Mouse (Mus musculus): ENCODE data around the gene Med13l. TPM values are rescaled to one million over a fixed set of nuclear protein-coding genes. Genes with fewer than 3 reads are reported as not detected.

Med13l gene
- polyA plus RNA-seq, 1 experiment from 2014 or later = 5.9 TPM

- H3K9me3 ChIP-seq (ENCODE audit: low read length) = no peaks in the 10 kb centered on the region
- DNase-seq = no peak
These were observed 53.6 kb downstream of the Med13l start for GRCm38 (mm10) chr5:118614116-118614515.

GRCm38 (mm10) chr5:118614571-118614981 is 54.1 kb downstream of the Med13l start:
- no peaks in the 10 kb centered on the region for H3K27me3 ChIP-seq (ENCODE audit: insufficient read depth, low read length)

More at GRCm38 (mm10) chr5:118614116-118614515, 53.6 kb downstream of the Med13l start:
- peak overlapping the region; percentile 49; the same call in 1 of the 2 replicates for H3K27ac ChIP-seq (ENCODE audit: low read depth)
- no peak overlapping the region for H3K4me2 ChIP-seq (ENCODE audit: low read depth, low read length)
- no peaks in the 10 kb centered on the region for H3K27me3 ChIP-seq (ENCODE audit: insufficient read depth, low read length)
- H3K9ac ChIP-seq (replicated peaks) = no peak overlapping the region
- WGBS (ENCODE audit: insufficient replicate concordance) = 39% methylated on average over 8 of the region's 8 CpGs
- no peak overlapping the region for H3K4me3 ChIP-seq (ENCODE audit: low read depth, low read length)
- no peak for TF ChIP-seq EP300 (IDR thresholded peaks at IDR 0.05; ENCODE audit: low read depth)
- no peak for TF ChIP-seq CTCF (IDR thresholded peaks at IDR 0.05; ENCODE audit: low read depth)
- peak; percentile 47 for ATAC-seq
- H3K36me3 ChIP-seq (replicated peaks; ENCODE audit: insufficient read depth, low read length) = peaks cover 4% of the 10 kb centered on the region; the same call in 1 of the 2 replicates
- peaks cover 43% of the 10 kb centered on the region for H3K4me1 ChIP-seq (ENCODE audit: insufficient read depth)

GRCm38 (mm10) chr5:118618963-118619610 is 58.6 kb downstream of the Med13l start:
- Histone ChIP-seq H3K9me3 (ENCODE audit: low read length) (no peaks in the 10 kb centered on the region), H3K9ac (replicated peaks) (no peak overlapping the region), H3K4me1 (ENCODE audit: insufficient read depth) (peaks cover 38% of the 10 kb centered on the region), H3K36me3 (replicated peaks; ENCODE audit: insufficient read depth, low read length) (no peaks in the 10 kb centered on the region; the same call in 1 of the 2 replicates), H3K27me3 (ENCODE audit: insufficient read depth, low read length) (no peaks in the 10 kb centered on the region), H3K27ac (ENCODE audit: low read depth) (no peak overlapping the region), H3K4me3 (ENCODE audit: low read depth, low read length) (no peak overlapping the region), H3K4me2 (ENCODE audit: low read depth, low read length) (no peak overlapping the region)
- no peak for TF ChIP-seq CTCF (IDR thresholded peaks at IDR 0.05; ENCODE audit: low read depth)
- no peak for TF ChIP-seq EP300 (IDR thresholded peaks at IDR 0.05; ENCODE audit: low read depth)
- ATAC-seq (no peak), DNase-seq (no peak)
- 88% methylated on average over 12 of the region's 12 CpGs for WGBS (ENCODE audit: insufficient replicate concordance)

More at GRCm38 (mm10) chr5:118614571-118614981, 54.1 kb downstream of the Med13l start:
- no peak for DNase-seq
- H3K36me3 ChIP-seq (replicated peaks; ENCODE audit: insufficient read depth, low read length) = peaks cover 4% of the 10 kb centered on the region; the same call in 1 of the 2 replicates
- no peaks in the 10 kb centered on the region for H3K9me3 ChIP-seq (ENCODE audit: low read length)
- no peak overlapping the region for H3K4me2 ChIP-seq (ENCODE audit: low read depth, low read length)
- ATAC-seq = no peak
- H3K9ac ChIP-seq (replicated peaks) = no peak overlapping the region
- H3K27ac ChIP-seq (ENCODE audit: low read depth) = peak overlapping the region; percentile 49
- H3K4me1 ChIP-seq (ENCODE audit: insufficient read depth) = peaks cover 43% of the 10 kb centered on the region
- H3K4me3 ChIP-seq (ENCODE audit: low read depth, low read length) = no peak overlapping the region
- TF ChIP-seq CTCF (IDR thresholded peaks at IDR 0.05; ENCODE audit: low read depth) (no peak), EP300 (IDR thresholded peaks at IDR 0.05; ENCODE audit: low read depth) (no peak)
- WGBS (ENCODE audit: insufficient replicate concordance) = 18% methylated on average over 2 of the region's 2 CpGs

- Histone ChIP-seq H3K4me2 (ENCODE audit: low read depth, low read length) (no peak overlapping the region), H3K36me3 (replicated peaks; ENCODE audit: insufficient read depth, low read length) (no peaks in the 10 kb centered on the region; the same call in 1 of the 2 replicates), H3K27ac (ENCODE audit: low read depth) (no peak overlapping the region), H3K4me3 (ENCODE audit: low read depth, low read length) (no peak overlapping the region), H3K9me3 (ENCODE audit: low read length) (no peaks in the 10 kb centered on the region), H3K27me3 (ENCODE audit: insufficient read depth, low read length) (no peaks in the 10 kb centered on the region), H3K9ac (replicated peaks) (no peak overlapping the region), H3K4me1 (ENCODE audit: insufficient read depth) (peaks cover 31% of the 10 kb centered on the region)
- WGBS (ENCODE audit: insufficient replicate concordance) = 83% methylated on average over 7 of the region's 7 CpGs
- DNase-seq (no peak), ATAC-seq (no peak)
- no peak for TF ChIP-seq EP300 (IDR thresholded peaks at IDR 0.05; ENCODE audit: low read depth)
- no peak for TF ChIP-seq CTCF (IDR thresholded peaks at IDR 0.05; ENCODE audit: low read depth)
These were observed 59.3 kb downstream of the Med13l start for GRCm38 (mm10) chr5:118619801-118620200.

GRCm38 (mm10) chr5:118620330-118620910 is 59.9 kb downstream of the Med13l start:
- no peak for ATAC-seq
- Histone ChIP-seq H3K36me3 (replicated peaks; ENCODE audit: insufficient read depth, low read length) (no peaks in the 10 kb centered on the region; the same call in 1 of the 2 replicates), H3K27me3 (ENCODE audit: insufficient read depth, low read length) (no peaks in the 10 kb centered on the region), H3K9me3 (ENCODE audit: low read length) (no peaks in the 10 kb centered on the region), H3K4me2 (ENCODE audit: low read depth, low read length) (no peak overlapping the region), H3K9ac (replicated peaks) (no peak overlapping the region), H3K4me3 (ENCODE audit: low read depth, low read length) (no peak overlapping the region), H3K27ac (ENCODE audit: low read depth) (no peak overlapping the region), H3K4me1 (ENCODE audit: insufficient read depth) (peaks cover 24% of the 10 kb centered on the region)
- no peak for TF ChIP-seq CTCF (IDR thresholded peaks at IDR 0.05; ENCODE audit: low read depth)
- no peak for TF ChIP-seq EP300 (IDR thresholded peaks at IDR 0.05; ENCODE audit: low read depth)
- WGBS (ENCODE audit: insufficient replicate concordance) = 85% methylated on average over 7 of the region's 7 CpGs
- DNase-seq = no peak

- no peak for TF ChIP-seq CTCF (IDR thresholded peaks at IDR 0.05; ENCODE audit: low read depth)
- TF ChIP-seq EP300 (IDR thresholded peaks at IDR 0.05; ENCODE audit: low read depth) = no peak
- Histone ChIP-seq H3K9me3 (ENCODE audit: low read length) (no peaks in the 10 kb centered on the region), H3K27ac (ENCODE audit: low read depth) (no peak overlapping the region), H3K27me3 (ENCODE audit: insufficient read depth, low read length) (no peaks in the 10 kb centered on the region), H3K4me1 (ENCODE audit: insufficient read depth) (peaks cover 18% of the 10 kb centered on the region), H3K4me2 (ENCODE audit: low read depth, low read length) (no peak overlapping the region), H3K9ac (replicated peaks) (no peak overlapping the region), H3K36me3 (replicated peaks; ENCODE audit: insufficient read depth, low read length) (no peaks in the 10 kb centered on the region), H3K4me3 (ENCODE audit: low read depth, low read length) (no peak overlapping the region)
- 54% methylated on average over 4 of the region's 4 CpGs for WGBS (ENCODE audit: insufficient replicate concordance)
- DNase-seq (no peak), ATAC-seq (no peak)
These were observed 61.4 kb downstream of the Med13l start for GRCm38 (mm10) chr5:118621877-118622276.
